Mouse (Mus musculus): ENCODE data around the gene Akna.

- TF ChIP-seq CTCF (IDR thresholded peaks at IDR 0.05; ENCODE audit: insufficient read depth, low read length), result no peak
- TF ChIP-seq POLR2A (IDR thresholded peaks at IDR 0.05; ENCODE audit: borderline replicate concordance, extremely low read depth, low read depth, low read length), result no peak
Measured at GRCm38 (mm10) chr4:63391322-63391721, 11.8 kb downstream of the Akna start.
